Mouse (Mus musculus) lung, postnatal 0 days (tissue): ENCODE measurements around the gene Mfng.

ENCODE experiments used
- CTCF ChIP-seq: IDR thresholded peaks from 2 replicates; pipeline ENCODE4 v1.5.1; 2016; ENCODE audit warnings: antibody characterized with exemption, mild to moderate bottlenecking
- EP300 ChIP-seq: IDR thresholded peaks from 2 replicates; pipeline ENCODE4 v1.6.1; 2016; ENCODE audit warnings: antibody characterized with exemption, mild to moderate bottlenecking, control low read depth

GRCm38 (mm10) chr15:78740662-78741061 lies 32.6 kb downstream of the Mfng start:
- TF ChIP-seq CTCF (no peak), EP300 (no peak)
